Mouse (Mus musculus) lung, postnatal 0 days (tissue): ENCODE measurements at regions not wholly inside any gene's neighbourhood (a gene's known extent, or its start where the extent isn't known, plus 50 kb on each side); places are given as distances from the start of the nearest gene placed in this dataset.

Experiments used
- CTCF ChIP-seq: IDR thresholded peaks from 2 replicates; pipeline ENCODE4 v1.5.1; 2016; ENCODE audit warnings: antibody characterized with exemption, mild to moderate bottlenecking
- EP300 ChIP-seq: IDR thresholded peaks from 2 replicates; pipeline ENCODE4 v1.6.1; 2016; ENCODE audit warnings: antibody characterized with exemption, mild to moderate bottlenecking, control low read depth

GRCm38 (mm10) chr14:118388061-118388460, 121.3 kb downstream of the Gm9376 start:
- TF ChIP-seq CTCF (no peak), EP300 (no peak)
